Mouse (Mus musculus): ENCODE data around the gene Lap3.

DNA sequence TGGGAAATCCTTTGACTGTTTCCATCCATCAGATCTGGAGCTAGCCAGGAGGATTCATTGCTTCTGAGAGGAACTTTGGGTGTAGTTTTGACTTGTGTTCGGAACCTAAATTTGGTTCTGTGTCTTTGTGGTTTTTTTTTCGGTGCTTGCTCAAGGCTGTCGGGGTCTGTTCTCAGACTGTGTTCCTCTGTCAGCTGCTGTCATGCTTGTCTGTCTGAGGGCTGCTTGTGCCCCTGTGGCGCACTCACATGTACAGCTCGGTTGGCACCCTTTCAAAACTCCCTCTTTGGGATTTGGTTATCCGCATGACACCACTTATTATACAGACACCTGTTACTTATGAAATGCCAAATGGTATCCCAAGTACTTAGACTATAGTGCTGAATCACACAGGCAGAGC is 28.4 kb downstream of the Lap3 start:
- TF ChIP-seq CTCF (IDR thresholded peaks at IDR 0.05; ENCODE audit: control insufficient read depth, insufficient read depth, low read length) (no peak), POLR2A (IDR thresholded peaks at IDR 0.05; ENCODE audit: borderline replicate concordance, control insufficient read depth, low read depth, low read length) (no peak)

All from bone marrow, adult 2 months (tissue).